Mouse (Mus musculus): ENCODE data around the gene Sirt7. TPM values are rescaled to one million over a fixed set of nuclear protein-coding genes. Genes with fewer than 3 reads are reported as not detected.

The Sirt7 gene
- total and polyA plus RNA-seq, 3 experiments = 74.4 to 91.3 (median 75.2) TPM

GRCm38 (mm10) chr11:120661076-120661460, 36.0 kb upstream of the Sirt7 start, which contains the start of gene Notum:
Gene Notum, minus strand, starts transcription at chr11:120661175.
- Histone ChIP-seq H3K79me2 (replicated peaks; ENCODE audit: control insufficient read depth, extremely low read depth, insufficient read depth, poor library complexity, severe bottlenecking) (no peaks in the 10 kb centered on the region), H3K9ac (ENCODE audit: insufficient read depth, low read depth) (no peak within 1 kb of the TSS), H3K9me3 (replicated peaks; ENCODE audit: low read length) (peaks cover 7% of the 10 kb centered on the region), H3K27ac (ENCODE audit: insufficient read depth, low read depth) (no peak within 1 kb of the TSS), H3K4me1 (ENCODE audit: control insufficient read depth in 1 of 2, insufficient read depth in 2 of 2) (peaks cover 0 to 10% of the 10 kb centered on the region in 2 experiments; a peak in 2 of 4 replicates), H3K4me2 (ENCODE audit: insufficient read depth, low read depth, poor library complexity, severe bottlenecking) (no peak within 1 kb of the TSS), H3K4me3 (replicated peaks in 1 of 3; ENCODE audit: low read depth in 2 of 3, low read length in 2 of 3, poor library complexity in 1 of 3) (no peak within 1 kb of the TSS), H3K36me3 (replicated peaks in 1 of 2; ENCODE audit: control insufficient read depth in 1 of 2, insufficient read depth in 1 of 2, low read length in 1 of 2) (no peaks in the 10 kb centered on the region), H3K27me3 (replicated peaks) (peaks cover 70% of the 10 kb centered on the region)
- TF ChIP-seq EP300 (IDR thresholded peaks at IDR 0.05; ENCODE audit: low read length) = no peak
- TF ChIP-seq ETS1 (conservative IDR thresholded peaks at IDR 0.05; ENCODE audit: low read depth, low read length) = no peak
- TF ChIP-seq ZMIZ1 (IDR thresholded peaks at IDR 0.05; ENCODE audit: low read depth, low read length) = no peak
- no peak for TF ChIP-seq JUN (IDR thresholded peaks at IDR 0.05; ENCODE audit: insufficient read depth, low read depth, low read length)
- no peak for TF ChIP-seq SIN3A (IDR thresholded peaks at IDR 0.05; ENCODE audit: low read length)
- TF ChIP-seq POLR2A (IDR thresholded peaks at IDR 0.05; ENCODE audit: low read depth, low read length) = no peak
- no peak for TF ChIP-seq ELF1 (IDR thresholded peaks at IDR 0.05; ENCODE audit: low read depth, low read length)
- TF ChIP-seq UBTF (IDR thresholded peaks at IDR 0.05; ENCODE audit: low read depth, low read length) = no peak
- TF ChIP-seq CHD2 (IDR thresholded peaks at IDR 0.05; ENCODE audit: low read length) = no peak
- no peak for TF ChIP-seq KAT2A (IDR thresholded peaks at IDR 0.05; ENCODE audit: insufficient replicate concordance, low read length)
- no peak for TF ChIP-seq MEF2A (IDR thresholded peaks at IDR 0.05; ENCODE audit: borderline replicate concordance, low read depth, low read length)
- no peak for TF ChIP-seq GABPA (IDR thresholded peaks at IDR 0.05; ENCODE audit: insufficient replicate concordance, low read depth, low read length)
- no peak for TF ChIP-seq ZNF384 (IDR thresholded peaks at IDR 0.05; ENCODE audit: low read depth, low read length)
- TF ChIP-seq E2F4 (IDR thresholded peaks at IDR 0.05; ENCODE audit: insufficient replicate concordance, low read depth, low read length) = no peak
- no peak for TF ChIP-seq MAZ (IDR thresholded peaks at IDR 0.05; ENCODE audit: low read depth, low read length)
- no peak for TF ChIP-seq PAX5 (IDR thresholded peaks at IDR 0.05; ENCODE audit: low read length)
- TF ChIP-seq IRF4 (IDR thresholded peaks at IDR 0.05; ENCODE audit: low read depth, low read length) = no peak
- no peak for TF ChIP-seq MYC (IDR thresholded peaks at IDR 0.05; ENCODE audit: low read depth, low read length)
- no peak for TF ChIP-seq TBP (conservative IDR thresholded peaks at IDR 0.05; ENCODE audit: low read depth, low read length)
- dilution Hi-C loops (cut with MboI; ENCODE audit: extremely low pct_ligation_motif_present, extremely low pct_unique_long_range_greater_than_20kb, low sequenced_read_pairs) = no loop called here
- DNase-seq (ENCODE audit: extremely low read depth) = no peak
- in situ Hi-C loops (cut with MboI; ENCODE audit: low pct_ligation_motif_present, low pct_unique_long_range_greater_than_20kb, low sequenced_read_pairs) = no loop called here

GRCm38 (mm10) chr11:120660301-120661075, 35.4 kb upstream of the Sirt7 start:
- no peak overlapping the region for H3K9ac ChIP-seq (ENCODE audit: insufficient read depth, low read depth)
- TF ChIP-seq RCOR1 (conservative IDR thresholded peaks at IDR 0.05; ENCODE audit: low read depth, low read length) = no peak
- no peak for TF ChIP-seq EP300 (IDR thresholded peaks at IDR 0.05; ENCODE audit: low read length)
- TF ChIP-seq POLR2A (IDR thresholded peaks at IDR 0.05; ENCODE audit: low read depth, low read length) = no peak
- TF ChIP-seq CHD1 (IDR thresholded peaks at IDR 0.05; ENCODE audit: low read depth, low read length) = no peak
- TF ChIP-seq SIN3A (IDR thresholded peaks at IDR 0.05; ENCODE audit: low read length) = no peak
- TF ChIP-seq USF1 (IDR thresholded peaks at IDR 0.05; ENCODE audit: low read depth, low read length) = no peak
- no peak for TF ChIP-seq BHLHE40 (IDR thresholded peaks at IDR 0.05; ENCODE audit: low read depth, low read length)
- no peak for TF ChIP-seq NRF1 (IDR thresholded peaks at IDR 0.05; ENCODE audit: low read depth, low read length)
- TF ChIP-seq IRF4 (IDR thresholded peaks at IDR 0.05; ENCODE audit: low read depth, low read length) = no peak
- TF ChIP-seq HCFC1 (IDR thresholded peaks at IDR 0.05; ENCODE audit: low read depth, low read length) = no peak
- TF ChIP-seq NELFE (IDR thresholded peaks at IDR 0.05; ENCODE audit: low read depth, low read length) = no peak
- TF ChIP-seq RAD21 (IDR thresholded peaks at IDR 0.05; ENCODE audit: low read depth, low read length) = no peak
- no peak for TF ChIP-seq MXI1 (IDR thresholded peaks at IDR 0.05; ENCODE audit: low read depth, low read length)
- TF ChIP-seq MAX (IDR thresholded peaks at IDR 0.05; ENCODE audit: low read length) = no peak
- TF ChIP-seq CHD2 (IDR thresholded peaks at IDR 0.05; ENCODE audit: low read length) = no peak
- TF ChIP-seq ZNF384 (IDR thresholded peaks at IDR 0.05; ENCODE audit: low read depth, low read length) = no peak
- no peak for TF ChIP-seq MYC (IDR thresholded peaks at IDR 0.05; ENCODE audit: low read depth, low read length)
- no peak for TF ChIP-seq USF2 (conservative IDR thresholded peaks at IDR 0.05; ENCODE audit: low read depth, low read length)
- TF ChIP-seq CTCF (conservative IDR thresholded peaks at IDR 0.05 in 1 of 2, IDR thresholded peaks at IDR 0.05 in 1 of 2; ENCODE audit: low read depth in 2 of 2, low read length in 2 of 2) = no peak
- peaks cover 74% of the 10 kb centered on the region for H3K27me3 ChIP-seq (replicated peaks)

More at GRCm38 (mm10) chr11:120660301-120661075, 35.4 kb upstream of the Sirt7 start:
- Histone ChIP-seq H3K79me2 (replicated peaks; ENCODE audit: control insufficient read depth, extremely low read depth, insufficient read depth, poor library complexity, severe bottlenecking) (no peaks in the 10 kb centered on the region), H3K4me3 (replicated peaks in 1 of 3; ENCODE audit: low read depth in 2 of 3, low read length in 2 of 3, poor library complexity in 1 of 3) (no peak overlapping the region), H3K4me2 (ENCODE audit: insufficient read depth, low read depth, poor library complexity, severe bottlenecking) (no peak overlapping the region), H3K36me3 (replicated peaks in 1 of 2; ENCODE audit: control insufficient read depth in 1 of 2, insufficient read depth in 1 of 2, low read length in 1 of 2) (no peaks in the 10 kb centered on the region), H3K4me1 (ENCODE audit: control insufficient read depth in 1 of 2, insufficient read depth in 2 of 2) (peaks cover 0 to 10% of the 10 kb centered on the region in 2 experiments; a peak in 2 of 4 replicates), H3K9me3 (replicated peaks; ENCODE audit: low read length) (peaks cover 7% of the 10 kb centered on the region), H3K27ac (ENCODE audit: insufficient read depth, low read depth) (no peak overlapping the region)
- in situ Hi-C loops (cut with MboI; ENCODE audit: low pct_ligation_motif_present, low pct_unique_long_range_greater_than_20kb, low sequenced_read_pairs) (no loop called here), dilution Hi-C loops (cut with MboI; ENCODE audit: extremely low pct_ligation_motif_present, extremely low pct_unique_long_range_greater_than_20kb, low sequenced_read_pairs) (no loop called here)
- DNase-seq (ENCODE audit: extremely low read depth) = no peak

Data from CH12.LX (cell line).